Mouse (Mus musculus) layer of hippocampus, adult 9-11 months (tissue): ENCODE measurements around the gene Inpp5e.
A peak's percentile ranks its signal among the peaks of the same experiment; 100 is the strongest.

Experiments
- DNase-seq: peaks from one replicate; pipeline ENCODE4 v3.0.0; 2022

The Inpp5e gene

DNA sequence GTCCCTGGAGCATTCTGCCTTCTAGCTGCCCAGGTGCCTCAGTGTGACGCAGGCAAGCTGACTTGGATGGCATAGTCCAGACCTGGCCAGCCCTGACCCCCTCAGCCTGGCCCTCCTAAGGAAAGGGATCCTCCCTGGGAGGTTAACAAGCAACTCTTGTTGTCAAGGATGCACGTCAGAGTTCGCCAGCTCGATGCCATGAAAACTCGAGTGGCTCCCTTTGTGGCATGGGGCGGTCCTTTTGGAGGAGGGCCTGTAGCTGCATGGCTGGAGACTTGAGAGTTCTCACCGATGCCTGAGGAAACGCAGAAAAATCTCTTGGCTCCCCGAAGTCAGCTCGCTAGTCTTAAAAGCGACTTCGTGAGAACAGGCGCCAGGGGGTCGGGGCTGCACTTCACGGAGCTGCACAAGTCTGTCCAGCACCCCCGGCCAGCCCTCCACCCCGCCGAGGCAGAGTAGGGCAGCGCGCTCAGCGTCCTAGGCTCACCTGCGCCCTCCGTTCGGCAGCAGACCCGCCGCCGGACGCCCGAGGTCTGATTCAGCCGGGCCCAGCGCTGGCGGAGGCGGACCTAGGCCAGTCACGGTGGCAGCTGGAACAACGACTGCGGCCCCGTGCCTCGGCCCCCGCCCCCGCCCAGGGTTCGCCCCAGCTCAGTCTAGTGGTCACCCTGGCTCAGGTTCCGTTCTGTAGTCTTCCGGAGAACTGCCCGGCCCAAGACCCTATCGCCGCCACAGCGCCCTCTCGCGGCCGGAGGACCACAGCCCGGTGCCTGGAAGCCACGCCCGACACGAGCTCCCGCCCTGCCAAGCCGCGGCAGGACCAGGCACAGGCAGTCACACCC lies at the start of gene Inpp5e:
Gene Inpp5e (minus strand): TSS at position 689 of the 842 bp plus-strand sequence.
- peak; percentile 93 for DNase-seq

DNA sequence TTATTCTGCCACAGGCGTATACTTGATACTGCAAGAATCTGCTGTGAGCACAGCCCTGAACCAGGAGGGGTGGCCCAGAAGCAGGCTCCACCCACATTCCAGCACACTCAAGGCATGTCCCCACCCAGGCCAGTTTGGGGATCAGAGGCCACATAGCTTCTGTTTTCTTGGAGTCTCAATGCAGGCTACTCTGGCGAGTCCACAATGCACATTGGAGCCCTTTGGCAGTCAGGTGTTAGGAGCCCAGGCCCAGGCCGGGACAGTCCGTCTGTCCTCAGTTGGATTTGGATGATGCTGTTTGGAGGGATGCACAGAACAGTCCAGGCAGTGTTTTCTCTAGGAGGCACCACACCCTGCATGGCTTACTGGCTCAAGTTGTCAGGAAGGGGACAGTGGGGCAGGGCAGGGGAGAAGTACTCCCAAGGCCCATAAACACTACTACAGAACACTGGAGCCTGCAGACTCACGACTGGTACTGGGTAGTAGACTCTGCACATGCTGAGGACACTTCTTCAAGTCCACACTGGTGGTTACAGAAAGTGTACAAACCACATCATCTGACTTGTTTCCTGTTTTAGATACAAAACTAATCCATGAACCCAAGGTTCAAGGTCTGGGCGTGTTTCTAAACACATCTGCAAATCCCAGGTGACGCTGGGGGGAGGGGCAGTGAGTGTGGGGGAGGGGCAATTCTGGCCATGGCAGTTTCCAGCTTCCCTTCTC lies 49.6 kb upstream of the Inpp5e start:
- no peak for DNase-seq

DNA sequence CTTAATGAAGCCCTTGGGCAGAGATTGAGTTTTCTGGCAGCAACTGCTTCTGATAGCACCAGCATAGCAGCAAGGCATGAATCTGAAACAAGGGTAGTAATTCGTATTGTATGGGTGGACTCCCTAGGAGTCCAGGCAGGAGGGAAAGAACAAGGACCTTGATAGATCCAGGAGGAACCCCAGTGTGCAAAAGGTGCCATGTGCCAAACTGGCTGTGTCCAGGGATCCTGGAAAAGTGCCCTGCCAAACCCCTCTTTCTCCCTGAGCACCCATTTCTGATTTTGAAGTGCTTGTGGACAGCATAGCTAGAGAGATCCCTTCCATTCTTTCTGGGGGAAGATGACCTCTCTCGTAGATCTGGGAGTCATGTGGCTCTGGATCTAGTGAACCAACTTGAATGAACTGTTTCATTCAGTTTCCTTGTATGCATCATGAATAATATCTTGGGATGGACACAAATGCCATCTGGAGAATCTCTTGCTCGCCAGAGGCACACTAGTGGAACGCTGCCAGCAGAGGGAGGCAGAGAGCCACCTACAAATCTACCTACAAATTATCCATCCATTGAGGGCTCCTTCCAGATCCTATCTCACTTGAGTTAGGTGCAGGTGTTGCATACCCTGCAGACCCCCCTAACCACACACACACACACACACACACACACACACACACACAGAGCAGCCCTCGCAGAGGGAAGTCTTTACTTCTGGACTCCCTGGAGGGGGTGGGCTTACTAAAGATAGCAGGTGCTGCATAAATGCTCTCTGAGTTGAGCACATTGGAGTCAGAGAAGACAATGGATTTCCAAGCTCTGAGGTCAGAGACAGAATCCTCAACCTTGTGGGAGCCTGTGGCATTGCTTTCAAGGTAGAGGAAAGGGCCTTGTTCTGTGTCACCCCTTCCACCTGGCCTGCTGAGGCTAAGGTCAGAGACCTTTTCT lies 40.4 kb upstream of the Inpp5e start:
- peak; percentile 75 for DNase-seq

DNA sequence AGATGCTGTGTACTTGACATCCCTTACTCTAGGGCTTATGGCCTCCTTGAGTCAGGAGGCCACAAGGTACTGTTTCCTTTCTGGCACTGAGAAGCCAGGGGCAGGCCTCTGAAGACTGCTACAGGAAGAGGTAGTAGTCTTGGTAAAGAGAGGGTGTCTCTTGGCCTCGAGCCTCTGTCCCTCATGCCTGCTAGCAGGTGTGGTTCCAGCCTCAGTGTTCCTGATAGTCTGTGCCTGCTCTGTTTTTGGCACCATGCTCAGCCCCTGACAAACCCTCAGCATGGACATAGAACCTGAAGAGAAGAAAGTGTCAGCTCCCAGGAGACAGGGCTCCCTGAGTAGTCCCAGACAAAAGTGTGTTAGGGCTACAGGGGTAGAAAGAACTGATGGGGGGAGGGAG lies 38.4 kb upstream of the Inpp5e start:
- DNase-seq = no peak

DNA sequence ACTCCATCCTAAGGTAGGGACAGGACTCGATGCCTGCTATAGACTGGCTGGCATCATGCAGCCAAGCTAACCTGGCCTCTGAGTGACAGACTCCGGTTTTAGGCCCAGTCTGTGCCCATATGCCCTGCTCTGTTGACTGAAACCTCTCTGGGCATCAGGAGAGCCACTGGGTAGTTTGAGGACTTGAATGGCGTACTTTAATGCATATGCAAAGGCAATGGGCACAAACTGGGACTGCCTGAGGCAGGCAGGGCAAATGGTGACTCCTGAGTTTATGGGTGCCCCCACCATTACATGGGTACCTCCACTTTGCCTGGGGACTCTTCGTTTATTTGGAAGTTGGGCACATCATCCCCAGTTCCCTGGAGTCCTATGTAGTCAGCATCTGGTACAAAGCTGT lies 37.7 kb upstream of the Inpp5e start:
- no peak for DNase-seq

DNA sequence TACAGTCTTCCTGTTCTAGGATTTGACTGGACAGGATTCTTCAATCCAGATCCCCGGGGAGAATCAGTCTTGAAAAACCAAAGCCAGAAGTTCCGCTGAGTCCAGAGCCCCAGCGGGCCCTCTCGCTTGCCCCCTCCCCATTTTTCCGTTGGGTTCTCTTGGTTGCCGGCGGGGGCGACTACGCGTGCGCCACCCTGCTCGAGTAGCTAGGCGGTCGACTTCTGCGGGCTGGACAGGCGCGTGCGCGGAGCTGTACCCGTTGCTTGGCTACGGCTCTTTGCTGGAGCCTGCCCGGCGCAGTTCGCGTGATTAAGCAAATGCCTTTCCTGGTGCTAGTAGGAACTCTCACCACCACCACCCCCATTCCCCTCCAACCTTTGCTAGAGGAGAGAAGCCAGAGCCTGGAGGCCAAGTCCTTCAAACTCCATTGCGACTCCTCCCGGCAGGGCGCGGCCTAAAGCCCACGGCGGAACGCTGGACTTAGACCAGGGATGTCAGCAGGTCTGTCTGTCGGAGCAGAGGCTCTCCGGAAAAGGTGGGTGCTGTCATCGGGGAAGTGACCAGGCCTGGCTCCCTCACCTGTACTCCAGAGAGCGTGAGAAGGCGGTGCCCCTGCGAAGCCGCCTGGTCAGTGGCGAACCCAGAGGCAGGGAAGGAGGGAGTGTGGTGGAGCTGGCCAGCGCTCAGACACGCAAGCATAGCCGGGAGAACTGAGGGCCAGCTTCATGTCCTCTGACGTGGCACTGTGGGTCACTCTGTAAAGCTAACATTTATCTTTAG lies 36.9 kb upstream of the Inpp5e start:
- DNase-seq = peak; percentile 97

DNA sequence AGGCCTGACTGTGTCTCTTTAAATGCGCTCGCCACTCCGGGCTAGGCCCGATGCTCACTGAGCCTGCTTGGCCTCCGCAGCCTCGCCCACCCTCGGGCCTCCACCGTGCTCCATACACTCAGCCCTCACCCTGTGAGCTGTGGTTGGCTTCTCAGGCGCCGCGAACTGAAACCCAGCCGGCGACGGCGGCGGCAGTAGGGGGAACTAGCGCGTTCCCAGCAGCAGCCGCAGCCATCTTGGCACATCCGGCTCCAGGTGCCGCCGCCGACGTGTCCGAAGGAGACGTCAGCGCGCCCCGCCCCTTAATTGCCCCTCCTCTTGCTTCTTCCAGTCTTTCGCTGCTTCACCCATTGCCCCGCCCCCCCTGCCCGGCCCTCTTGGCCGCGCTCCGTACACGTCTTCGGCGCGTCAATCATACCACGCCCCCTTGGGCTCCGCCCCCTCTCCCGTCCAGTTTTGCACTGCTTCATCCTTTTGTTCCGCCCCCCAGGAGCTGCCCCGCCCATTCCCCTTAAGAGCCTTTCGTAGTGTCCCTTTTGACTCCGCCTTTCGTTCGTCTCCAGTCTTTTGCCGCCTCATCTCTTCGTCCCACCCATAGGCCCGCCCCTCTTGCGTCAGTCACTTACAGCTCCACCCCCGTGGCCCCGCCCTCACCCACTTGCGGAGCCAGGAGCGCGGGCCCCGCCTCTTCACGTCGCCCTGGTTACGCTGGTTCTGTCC lies 36.1 kb upstream of the Inpp5e start, which contains the start of gene Sec16a:
Gene Sec16a (minus strand): TSS at position 271 of the 720 bp plus-strand sequence.
- peak; percentile 100 for DNase-seq

DNA sequence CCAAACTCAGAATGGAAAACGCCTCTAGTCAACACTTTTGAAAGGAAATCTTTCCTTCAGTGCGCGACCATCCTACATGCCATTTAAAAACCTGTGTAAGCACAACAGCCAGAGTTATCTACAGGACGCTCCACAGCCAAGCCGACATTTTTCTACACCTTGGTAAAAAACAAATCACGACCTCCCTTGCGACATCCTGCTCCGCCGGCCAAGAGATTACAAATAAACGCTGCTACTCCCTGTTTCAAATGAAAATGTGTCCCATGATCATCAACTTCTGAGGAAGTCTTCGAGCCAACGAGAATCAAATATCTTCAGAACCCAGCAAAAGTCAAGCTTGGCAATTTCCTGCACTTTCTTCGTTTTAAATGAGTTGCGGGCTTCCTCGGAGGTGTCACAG lies 35.4 kb upstream of the Inpp5e start:
- DNase-seq = no peak

DNA sequence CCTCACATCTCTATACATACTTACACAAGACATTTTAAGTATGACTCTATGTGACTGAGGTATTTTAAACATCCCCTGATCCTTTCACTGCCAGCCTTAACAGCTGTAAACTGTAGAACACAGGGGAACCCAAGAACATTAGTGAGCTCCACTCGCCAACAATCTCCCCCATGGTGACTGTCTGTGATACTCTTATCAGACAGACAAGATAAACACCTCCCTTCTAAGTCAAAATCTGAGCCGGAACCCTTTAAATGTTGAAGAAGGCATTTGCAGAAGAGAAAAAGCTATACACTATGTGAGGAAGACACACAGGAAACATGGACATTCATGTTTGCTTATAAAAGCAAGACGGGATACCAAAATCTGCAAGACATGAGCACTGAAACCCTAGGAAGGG lies 34.9 kb upstream of the Inpp5e start:
- DNase-seq = no peak

DNA sequence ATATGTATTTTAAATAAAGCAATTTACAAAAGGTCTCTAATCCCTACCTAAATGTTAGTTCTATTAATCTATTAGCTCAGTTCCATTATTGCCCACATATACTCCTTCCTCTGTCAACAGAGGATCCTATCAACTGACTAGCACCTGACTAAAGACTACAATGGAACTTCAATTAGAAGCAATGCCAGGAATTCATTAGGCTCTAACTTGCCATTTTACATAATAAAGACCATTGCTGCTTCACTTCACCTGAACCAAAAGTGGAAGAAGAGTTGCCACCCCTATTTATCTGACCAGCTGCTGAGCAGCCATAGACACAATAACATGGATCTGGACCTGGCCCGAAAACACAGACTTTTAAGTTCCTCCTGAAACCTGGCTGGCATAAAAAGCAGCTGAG lies 33.8 kb upstream of the Inpp5e start:
- no peak for DNase-seq

DNA sequence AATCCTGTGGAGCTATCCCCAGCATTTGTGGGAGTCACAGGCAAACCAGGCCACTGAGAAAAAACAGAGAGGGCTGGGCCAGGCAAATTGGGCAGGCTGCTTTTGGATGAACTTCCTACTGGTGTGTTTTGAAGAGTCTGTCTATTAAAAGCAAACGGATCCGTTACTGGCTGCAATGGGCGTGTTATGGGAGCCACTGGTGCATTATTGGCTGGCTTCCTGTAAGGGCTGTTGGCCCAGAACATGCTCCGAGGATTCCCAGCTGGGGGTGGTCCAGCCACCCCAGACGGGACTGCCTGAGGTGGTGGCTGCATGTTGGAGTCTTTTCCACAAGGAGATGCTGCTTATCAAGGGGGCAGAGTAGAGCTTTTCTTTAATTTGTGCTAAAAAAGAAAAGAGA lies 32.7 kb upstream of the Inpp5e start:
- DNase-seq = no peak

DNA sequence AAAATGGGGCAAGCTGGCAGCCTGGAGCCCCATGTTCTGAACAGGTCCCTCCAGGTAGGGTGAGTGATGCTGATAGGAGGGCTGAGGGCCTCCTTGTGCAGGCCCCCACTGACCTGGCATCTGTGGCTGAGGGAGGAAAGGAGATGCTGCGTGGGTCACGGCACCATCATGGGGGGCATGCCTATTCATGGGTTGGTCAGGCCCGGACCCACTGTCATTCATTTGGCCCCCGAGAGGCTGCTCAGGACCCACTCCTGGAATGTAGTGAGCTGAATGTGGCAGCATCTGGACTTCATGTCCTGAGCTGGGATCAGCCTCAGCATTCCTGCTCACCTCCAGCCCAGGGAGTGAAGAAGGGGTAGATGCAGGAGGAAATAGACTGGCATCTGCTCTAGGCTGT lies 32.3 kb upstream of the Inpp5e start:
- no peak for DNase-seq

DNA sequence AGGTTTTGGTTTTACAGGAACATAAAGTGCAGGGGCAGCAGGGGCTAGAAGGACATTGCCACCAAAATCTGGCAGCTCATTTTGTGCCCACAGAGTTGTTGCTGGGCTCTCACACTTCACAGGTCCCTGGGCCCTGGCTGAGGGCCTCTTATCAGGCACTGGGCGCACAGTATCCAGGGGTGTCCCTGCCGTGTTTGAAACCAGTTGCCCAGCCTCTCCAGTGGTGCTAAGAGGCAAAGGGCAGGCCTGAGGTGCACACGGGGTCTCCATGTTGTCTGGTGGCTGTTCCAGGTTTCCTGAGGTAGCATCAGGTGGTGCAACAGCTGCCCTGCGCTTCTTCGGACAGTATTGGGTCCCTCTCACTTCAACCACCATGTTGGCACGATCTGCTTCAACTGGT lies 30.7 kb upstream of the Inpp5e start:
- no peak for DNase-seq

DNA sequence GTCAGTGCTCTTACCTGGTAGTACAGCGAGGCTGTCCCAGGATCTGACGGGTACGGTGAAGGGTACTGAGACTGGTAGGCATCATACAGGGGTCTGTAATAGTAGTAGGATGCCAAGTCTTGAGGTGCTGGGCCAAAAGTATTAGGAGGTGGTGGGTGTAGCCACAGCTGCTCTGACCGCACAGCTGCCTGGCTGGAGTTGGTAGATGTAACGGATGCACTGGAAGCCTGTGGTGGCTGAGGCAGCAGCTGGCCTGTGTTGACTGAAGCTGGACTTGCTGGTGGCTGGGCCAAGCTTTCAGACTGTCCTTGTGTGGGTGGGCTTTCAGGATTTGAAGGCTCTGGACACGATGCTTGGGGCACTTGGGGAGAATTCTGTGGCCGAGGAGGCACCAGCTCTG lies 29.4 kb upstream of the Inpp5e start:
- DNase-seq = no peak

DNA sequence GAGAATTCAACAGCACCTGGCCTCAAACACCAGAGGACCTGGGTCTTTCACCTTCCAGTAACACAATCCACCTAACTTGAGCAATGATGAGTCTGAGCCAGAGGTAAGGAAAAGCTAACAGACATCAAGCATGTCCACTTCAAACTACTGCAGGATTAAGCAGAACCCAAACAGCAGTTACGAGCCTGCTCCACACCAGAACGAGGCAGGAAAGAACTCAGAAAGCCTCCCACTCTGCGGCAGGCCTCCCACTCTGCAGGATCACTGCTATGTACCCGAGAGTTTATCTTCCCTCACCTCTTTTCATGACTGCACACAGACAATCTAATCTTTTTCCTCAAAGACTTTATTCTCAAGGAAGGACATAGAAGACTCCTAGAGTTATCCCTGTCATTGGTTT lies 28.2 kb upstream of the Inpp5e start:
- no peak for DNase-seq

DNA sequence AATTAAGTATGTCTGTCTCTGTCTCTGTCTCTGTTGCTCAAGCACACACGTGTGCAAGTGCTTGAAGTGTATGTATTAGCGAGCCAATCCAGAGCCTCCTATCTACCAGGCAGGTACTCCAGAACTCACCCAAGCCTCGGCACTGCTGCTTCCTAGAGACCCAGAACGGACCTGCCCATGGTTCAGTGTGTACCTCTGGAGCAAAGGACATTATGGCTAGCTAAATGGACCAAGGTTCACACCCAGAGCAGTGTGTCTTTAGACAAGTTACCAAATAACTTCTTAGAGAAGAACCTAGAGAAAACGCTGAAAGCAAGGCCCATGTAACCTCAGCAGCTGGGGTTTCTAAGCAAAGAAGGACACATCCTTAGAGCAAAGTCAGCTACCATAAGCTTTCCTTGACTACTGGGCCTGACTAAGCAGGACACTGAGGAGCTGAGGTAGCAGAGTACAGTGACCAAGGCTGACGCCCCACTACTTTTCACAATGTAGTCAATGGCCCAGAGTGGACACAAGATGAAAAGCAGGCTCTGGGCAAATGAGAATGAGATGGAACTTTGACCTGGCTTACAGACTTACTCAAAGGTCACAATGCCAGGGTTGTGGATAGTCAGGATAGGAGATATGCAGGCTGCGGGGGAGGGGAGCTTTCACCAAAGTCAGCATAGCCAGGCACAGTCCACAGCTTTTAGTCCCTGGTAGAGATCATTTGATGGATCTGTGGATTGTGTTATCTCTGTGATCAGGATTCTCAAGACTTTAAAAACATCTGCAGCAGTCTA lies 26.0 kb upstream of the Inpp5e start:
- DNase-seq = no peak

DNA sequence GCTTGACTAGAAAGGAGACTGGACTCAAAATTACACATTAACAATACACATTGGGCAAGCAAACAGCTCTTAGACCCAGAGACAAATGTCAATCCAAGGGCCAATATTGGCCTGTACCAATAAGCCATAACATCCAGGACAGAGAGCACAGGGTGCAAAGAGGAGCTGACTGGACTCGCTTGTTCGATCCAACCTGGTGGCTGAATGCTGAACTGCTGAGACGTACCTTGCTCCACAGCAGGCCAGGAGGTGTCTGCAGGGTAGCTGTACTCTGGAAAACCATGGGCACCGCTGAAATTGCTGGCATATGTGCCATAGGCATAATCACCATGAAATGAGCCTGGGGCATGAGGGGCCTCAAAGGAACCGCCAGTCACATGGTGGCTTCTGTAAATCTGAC lies 20.8 kb upstream of the Inpp5e start:
- no peak for DNase-seq

DNA sequence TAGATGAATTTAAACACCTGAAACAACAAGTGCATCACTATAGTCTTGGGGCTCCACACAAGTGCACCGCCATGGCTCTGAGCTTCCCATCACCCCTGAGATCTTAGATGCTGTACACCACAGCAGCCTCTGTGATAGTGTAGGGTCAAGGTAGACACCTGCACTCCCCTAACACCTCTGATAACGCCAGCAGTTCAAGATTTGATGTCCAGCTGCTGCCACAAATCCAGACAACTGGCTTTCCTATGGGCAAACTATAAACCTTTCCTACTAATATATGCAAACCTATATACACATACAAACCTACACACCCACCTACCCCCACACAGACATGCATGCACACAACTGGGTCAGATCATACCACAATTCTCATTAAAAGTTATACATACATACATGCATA lies 15.5 kb upstream of the Inpp5e start:
- no peak for DNase-seq

DNA sequence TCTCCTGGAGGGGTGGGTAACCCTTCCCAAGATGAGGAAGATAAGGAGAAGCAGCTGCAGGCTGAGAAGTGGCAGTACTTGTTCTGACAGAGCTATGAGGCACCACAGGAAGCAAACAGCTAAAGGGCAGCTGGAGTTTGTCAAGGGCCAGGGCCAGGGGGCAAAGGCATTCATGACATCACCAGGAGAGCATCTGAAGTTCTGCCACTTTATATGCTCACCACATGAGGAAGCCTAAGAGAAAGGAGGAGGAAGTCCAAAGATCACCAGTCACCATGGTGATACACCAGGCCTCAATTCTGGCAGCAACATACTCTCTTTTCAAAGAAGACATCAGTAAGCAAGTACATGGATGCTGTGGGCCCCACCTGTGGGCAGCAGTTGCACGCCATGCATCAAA lies 14.1 kb upstream of the Inpp5e start:
- no peak for DNase-seq

DNA sequence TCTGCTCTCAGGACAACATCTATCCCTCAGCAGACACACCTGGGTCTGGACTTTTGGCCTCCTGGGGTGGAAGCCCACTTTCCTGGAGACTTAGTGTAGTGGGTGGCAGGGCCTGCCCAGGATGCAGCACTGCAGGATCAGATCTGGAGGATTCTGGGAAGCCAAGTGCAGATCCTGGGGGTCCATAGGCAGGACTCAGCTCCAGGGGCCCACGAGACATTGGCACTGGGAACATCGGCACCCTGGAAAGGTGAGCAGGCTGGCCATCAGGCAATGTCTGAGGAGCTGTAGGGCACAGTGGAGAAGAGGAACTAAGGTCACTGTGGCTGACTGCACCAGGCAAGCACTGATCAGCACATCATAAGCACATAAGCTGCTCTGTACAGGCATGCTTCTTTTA lies 13.0 kb upstream of the Inpp5e start:
- no peak for DNase-seq

DNA sequence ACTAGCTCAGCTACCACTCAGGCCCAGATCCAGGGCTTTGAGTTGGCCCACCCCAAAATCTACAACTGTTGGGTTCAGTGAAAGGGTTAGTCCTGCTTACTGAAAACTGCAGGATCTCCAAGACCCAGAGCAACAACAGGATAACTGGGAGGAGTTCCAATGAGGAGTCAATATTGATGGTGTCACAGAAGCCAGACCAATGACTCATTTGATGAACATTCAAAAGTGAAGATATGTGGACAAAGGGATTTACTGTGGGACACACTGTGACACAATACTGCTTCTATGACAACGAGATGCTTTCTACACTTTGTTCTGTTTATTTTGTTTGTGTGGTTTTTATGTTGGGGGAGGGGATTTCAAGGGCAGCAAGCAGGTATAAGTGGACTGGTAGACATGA lies 9.1 kb upstream of the Inpp5e start:
- no peak for DNase-seq
